Mouse (Mus musculus) left cerebral cortex, adult 2 months (tissue): Measurements from ENCODE around the gene Pole2. TPM values are rescaled to one million over a fixed set of nuclear protein-coding genes. Genes with fewer than 3 reads are reported as not detected.
A peak's percentile ranks its signal among the peaks of the same experiment; 100 is the strongest.

Source experiments
- DNase-seq, 2 experiments: peaks; one replicate each; pipeline ENCODE4 v3.0.0; 2021 to 2022; ENCODE audit warnings: low spot score in 2 of 2, mixed read lengths in 1 of 2; ENCODE audit errors: extremely low spot score in 1 of 2
- H3K27ac ChIP-seq: fragments of 200-600 bp; 2 replicates; pipeline ENCODE4 v1.8.1; 2022
- H3K4me3 ChIP-seq: fragments of 200-600 bp; 2 replicates; pipeline ENCODE4 v1.8.1; 2022
- CTCF ChIP-seq: fragments of 200-600 bp; IDR thresholded peaks from 2 replicates; pipeline ENCODE4 v1.8.1; 2022; ENCODE audit warnings: antibody characterized with exemption, mild to moderate bottlenecking, moderate library complexity
- intact Hi-C: fragments of 180-260 bp; cut with DNase I; formaldehyde crosslinking; loops from one replicate; pipeline ENCODE4 v1.15.1; 2025
- total RNA-seq, 2 experiments: library from RNA; stranded (reverse); gene quantifications; 2 replicates each; pipeline ENCODE4 v1.2.3; 2021

Gene Pole2
- total RNA-seq, 2 experiments from 2014 or later = 0.40 to 0.66 TPM

- intact Hi-C loops = no loop called here
- DNase-seq = no peak
- H3K4me3 ChIP-seq = peak overlapping the region; percentile 13; the same call in 1 of the 2 replicates
- no peak overlapping the region for H3K27ac ChIP-seq
- TF ChIP-seq CTCF = no peak
These were observed 41.1 kb downstream of the Pole2 start for GRCm38 (mm10) chr12:69186811-69187471.

DNA sequence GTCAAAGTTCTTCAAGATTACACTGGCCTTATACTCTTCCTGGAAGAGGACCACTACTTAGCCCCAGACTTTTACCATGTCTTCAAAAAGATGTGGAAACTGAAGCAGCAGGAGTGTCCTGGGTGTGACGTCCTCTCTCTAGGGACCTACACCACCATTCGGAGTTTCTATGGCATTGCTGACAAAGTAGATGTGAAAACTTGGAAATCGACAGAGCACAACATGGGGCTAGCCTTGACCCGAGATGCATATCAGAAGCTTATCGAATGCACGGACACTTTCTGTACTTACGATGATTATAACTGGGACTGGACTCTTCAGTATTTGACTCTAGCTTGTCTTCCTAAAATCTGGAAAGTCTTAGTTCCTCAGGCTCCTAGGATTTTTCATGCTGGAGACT, 42.6 kb downstream of the Pole2 start:
- no peak for DNase-seq
- no peak for TF ChIP-seq CTCF
- intact Hi-C loops = no loop called here
- Histone ChIP-seq H3K4me3 (peak overlapping the region; percentile 65), H3K27ac (no peak overlapping the region)

DNA sequence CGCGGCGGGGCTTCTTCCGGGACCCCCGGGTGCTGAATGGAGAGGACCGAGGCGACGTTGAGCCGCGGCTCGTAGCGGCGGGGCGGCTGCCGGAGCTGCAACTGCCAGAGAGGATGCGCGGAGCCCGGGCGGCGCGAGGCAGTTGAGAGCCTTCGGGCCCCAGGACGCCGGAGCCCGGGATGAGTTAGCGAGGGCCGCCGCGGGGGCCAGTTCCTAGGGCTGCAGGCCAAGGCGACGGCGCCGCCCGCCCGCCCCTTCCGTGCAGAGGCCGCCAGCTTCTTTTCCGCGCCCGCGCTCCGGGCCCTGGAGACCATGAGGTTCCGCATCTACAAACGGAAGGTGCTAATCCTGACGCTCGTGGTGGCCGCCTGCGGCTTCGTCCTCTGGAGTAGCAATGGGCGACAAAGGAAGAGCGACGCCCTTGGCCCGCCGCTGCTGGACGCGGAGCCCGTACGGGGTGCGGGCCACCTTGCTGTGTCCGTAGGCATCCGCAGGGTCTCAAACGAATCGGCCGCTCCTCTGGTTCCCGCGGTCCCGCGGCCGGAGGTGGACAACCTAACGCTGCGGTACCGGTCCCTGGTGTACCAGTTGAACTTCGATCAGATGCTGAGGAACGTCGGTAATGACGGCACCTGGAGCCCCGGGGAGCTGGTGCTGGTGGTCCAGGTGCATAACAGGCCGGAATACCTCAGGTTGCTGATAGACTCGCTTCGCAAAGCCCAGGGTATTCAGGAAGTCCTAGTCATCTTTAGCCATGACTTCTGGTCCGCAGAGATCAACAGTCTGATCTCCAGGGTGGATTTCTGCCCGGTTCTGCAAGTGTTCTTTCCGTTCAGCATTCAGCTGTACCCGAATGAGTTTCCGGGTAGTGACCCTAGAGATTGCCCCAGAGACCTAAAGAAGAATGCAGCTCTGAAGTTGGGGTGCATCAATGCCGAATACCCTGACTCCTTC, 43.4 kb downstream of the Pole2 start:
- intact Hi-C loops = no loop called here

GRCm38 (mm10) chr12:69183583-69184308, 44.2 kb downstream of the Pole2 start, which contains the start of the genes Rpl36al and Mgat2:
Rpl36al (minus strand) TSS chr12:69184083.
Mgat2 (plus strand) TSS chr12:69184157.
- TF ChIP-seq CTCF = no peak
- H3K27ac ChIP-seq = peak within 1 kb of the TSS; percentile 96
- peak within 1 kb of the TSS; percentile 65 for H3K4me3 ChIP-seq
- DNase-seq = peak; percentile 99
- intact Hi-C loops = no loop called here

More for the DNA sequence above, 43.4 kb downstream of the Pole2 start:
- peak overlapping the region; percentile 96 for H3K27ac ChIP-seq
- H3K4me3 ChIP-seq = peak overlapping the region; percentile 65
- no peak for TF ChIP-seq CTCF
- DNase-seq = peak; percentile 61 to 62

DNA sequence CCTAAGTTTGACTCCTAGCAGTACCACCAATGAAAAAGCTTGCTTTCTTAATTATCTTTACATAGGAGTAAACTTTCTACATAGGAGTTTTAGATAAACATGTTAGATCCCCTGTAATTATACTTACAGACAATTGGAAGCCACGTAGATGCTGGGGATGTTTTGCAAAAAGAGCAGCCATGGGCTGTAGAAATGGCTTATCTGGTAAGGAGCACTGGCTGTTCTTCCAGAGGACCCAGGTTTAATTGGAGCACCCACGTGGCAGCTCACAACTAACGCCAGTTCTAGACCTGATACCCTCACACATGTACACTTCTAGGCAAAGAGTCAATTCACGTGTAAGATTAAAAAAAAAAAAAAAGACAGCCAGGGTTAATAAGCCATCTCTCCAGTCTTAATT, 46.2 kb downstream of the Pole2 start:
- TF ChIP-seq CTCF = no peak

DNA sequence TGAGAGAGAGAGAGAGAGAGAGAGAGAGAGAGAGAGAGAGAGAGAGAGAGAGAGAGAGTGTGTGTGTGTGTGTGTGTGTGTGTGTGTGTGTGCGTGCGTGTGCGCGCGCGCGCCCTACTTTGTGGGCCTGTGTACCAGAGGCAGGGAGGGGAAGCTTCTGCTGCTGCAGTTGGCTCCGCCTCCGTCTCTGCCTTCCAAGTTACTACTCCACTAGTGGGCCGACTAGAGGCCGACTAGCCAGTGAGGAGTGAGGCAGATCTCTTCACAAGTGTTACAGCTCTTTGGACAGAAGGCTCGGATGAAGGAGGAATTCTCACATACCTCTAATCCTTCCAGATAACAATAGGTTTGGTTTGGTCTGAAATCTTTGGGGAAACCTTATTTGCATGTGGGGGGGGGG, 48.6 kb downstream of the Pole2 start:
- DNase-seq = no peak
- H3K27ac ChIP-seq = no peak overlapping the region
- no peak overlapping the region for H3K4me3 ChIP-seq
- intact Hi-C loops = no loop called here
- TF ChIP-seq CTCF = no peak

More for the DNA sequence above, 46.2 kb downstream of the Pole2 start:
- Histone ChIP-seq H3K27ac (no peak overlapping the region), H3K4me3 (no peak overlapping the region)
- no peak for DNase-seq
- intact Hi-C loops = no loop called here

DNA sequence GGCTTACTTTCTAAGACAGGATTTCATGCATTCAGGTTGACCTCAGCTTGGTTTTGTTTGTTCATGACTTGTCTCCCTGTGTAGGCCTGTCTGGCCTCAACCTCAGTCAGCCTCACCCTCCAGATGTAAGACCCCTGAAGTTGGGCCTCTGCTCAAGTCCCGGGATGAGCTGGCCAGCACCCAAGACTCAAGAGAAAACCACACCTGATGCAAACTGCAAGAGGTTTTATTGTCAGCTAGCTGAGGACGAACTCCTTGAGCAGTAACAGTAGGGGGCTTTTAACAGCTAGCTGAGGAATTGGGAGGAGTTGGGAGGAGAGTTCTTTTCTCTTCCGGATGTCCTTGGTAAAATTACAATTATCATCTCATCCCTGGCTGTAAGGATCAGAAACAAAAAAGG, 50.5 kb downstream of the Pole2 start:
- H3K4me3 ChIP-seq = no peak overlapping the region
- intact Hi-C loops = no loop called here
- no peak for TF ChIP-seq CTCF
- no peak overlapping the region for H3K27ac ChIP-seq
- no peak for DNase-seq

- Histone ChIP-seq H3K4me3 (no peak overlapping the region), H3K27ac (no peak overlapping the region)
- intact Hi-C loops = no loop called here
- no peak for TF ChIP-seq CTCF
- no peak for DNase-seq
These were observed 52.0 kb downstream of the Pole2 start for GRCm38 (mm10) chr12:69175975-69176374.

DNA sequence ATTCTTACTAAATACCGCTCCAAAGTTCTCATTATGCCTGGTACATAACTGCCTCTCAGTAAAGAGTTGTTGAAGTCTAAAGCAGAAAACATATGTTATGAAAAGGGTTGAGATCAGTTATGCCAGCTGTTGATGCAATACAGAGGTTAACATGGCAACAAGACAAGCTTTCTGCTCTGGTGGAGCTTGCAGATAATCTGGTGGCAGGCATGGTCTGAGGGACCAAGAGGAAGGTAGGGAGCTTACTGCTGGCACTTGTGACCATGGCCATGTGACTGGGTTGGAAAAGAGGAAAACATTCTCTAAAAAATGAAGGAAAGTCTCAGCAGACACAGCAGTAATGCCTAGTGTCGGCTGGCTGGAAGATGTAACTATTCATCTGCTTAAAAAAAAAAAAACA, 56.7 kb downstream of the Pole2 start:
- TF ChIP-seq CTCF = no peak
- Histone ChIP-seq H3K4me3 (no peak overlapping the region), H3K27ac (no peak overlapping the region)
- no peak for DNase-seq
- intact Hi-C loops = no loop called here

- intact Hi-C loops = no loop called here
- Histone ChIP-seq H3K4me3 (peak within 1 kb of the TSS; percentile 80), H3K27ac (peak within 1 kb of the TSS; percentile 99)
- no peak; the same call in 1 of the 2 replicates for TF ChIP-seq CTCF
- peak; percentile 76 to 83 for DNase-seq
These were observed 59.4 kb downstream of the Pole2 start, which contains the start of gene Lrr1 for GRCm38 (mm10) chr12:69168461-69169106. Lrr1 (plus strand) TSS chr12:69168814.
